Mouse (Mus musculus) kidney, postnatal 0 days (tissue): Measurements from ENCODE around the gene Acacb. TPM values are rescaled to one million over a fixed set of nuclear protein-coding genes. Genes with fewer than 3 reads are reported as not detected.

Experiments used
- ATAC-seq: fragments of 200-750 bp; cut with Nextera tagmentation; replicated peaks from 2 replicates; pipeline ENCODE4 v1.8.0; 2017; ENCODE audit warnings: low read depth, moderate number of reproducible peaks, moderate TSS enrichment, moderate library complexity; ENCODE audit not compliant: low FRiP score
- DNase-seq: peaks from one replicate; pipeline ENCODE4 v3.0.0-alpha.2; 2016; ENCODE audit warnings: low spot score
- H3K27ac ChIP-seq: fragments of 300-500 bp; sonication (generic); 2 replicates; pipeline ENCODE4 v1.5.1; 2014; ENCODE audit warnings: mild to moderate bottlenecking
- H3K27me3 ChIP-seq: fragments of 300-500 bp; sonication (generic); 2 replicates; pipeline ENCODE4 v1.6.1; 2014; ENCODE audit warnings: low read length, mixed read lengths; ENCODE audit not compliant: insufficient read depth
- H3K36me3 ChIP-seq: fragments of 300-500 bp; sonication (generic); 2 replicates; pipeline ENCODE4 v1.6.1; 2014; ENCODE audit warnings: low read length, mixed read lengths; ENCODE audit not compliant: insufficient read depth
- H3K4me1 ChIP-seq: fragments of 300-500 bp; sonication (generic); replicated peaks from 2 replicates; pipeline ENCODE4 v1.6.1; 2014; ENCODE audit warnings: antibody characterized with exemption, low read length, mixed read lengths; ENCODE audit not compliant: insufficient read depth
- H3K4me2 ChIP-seq: fragments of 300-500 bp; sonication (generic); 2 replicates; pipeline ENCODE4 v1.6.1; 2014; ENCODE audit warnings: mild to moderate bottlenecking, low read length, moderate library complexity, mixed read lengths
- H3K4me3 ChIP-seq: fragments of 300-500 bp; sonication (generic); replicated peaks from 2 replicates; pipeline ENCODE4 v1.5.1; 2014; ENCODE audit warnings: low read depth, low read length
- H3K9ac ChIP-seq: fragments of 300-500 bp; sonication (generic); 2 replicates; pipeline ENCODE4 v1.6.1; 2014; ENCODE audit warnings: low read depth, low read length
- H3K9me3 ChIP-seq: fragments of 300-500 bp; sonication (generic); replicated peaks from 2 replicates; pipeline ENCODE4 v1.6.1; 2016; ENCODE audit warnings: low read length, inconsistent platforms, mixed read lengths
- CTCF ChIP-seq: IDR thresholded peaks from 2 replicates; pipeline ENCODE4 v1.5.1; 2016; ENCODE audit warnings: antibody characterized with exemption, low read depth, mild to moderate bottlenecking, moderate library complexity
- WGBS: fragments of 180-500 bp; shearing (Covaris S2); extraction: QIAGEN DNeasy Blood & Tissue Kit; methylation state at CpG from one replicate; pipeline ENCODE4 v1.1.7; 2014; 5-methylcytosine and 5-hydroxymethylcytosine counted together
- polyA plus RNA-seq: library from polyadenylated mRNA; unstranded; fragments of >200 nt; fragmentation: Nextera tagmentation; extraction: Ambion mirVana; gene quantifications from 2 replicates; pipeline ENCODE4 v1.2.1, GENCODE M21; 2015

Acacb gene
- polyA plus RNA-seq, 1 experiment from 2014 or later: 4.4 TPM

- no peak for DNase-seq
- TF ChIP-seq CTCF: no peak
These were observed 142.5 kb downstream of the Acacb start, which contains the start of gene Myo1h for GRCm38 (mm10) chr5:114288874-114289273. TSS of gene Myo1h (plus strand) at chr5:114289166.

GRCm38 (mm10) chr5:114290004-114290403 is 143.7 kb downstream of the Acacb start:
- TF ChIP-seq CTCF: no peak
- no peaks in the 10 kb centered on the region for H3K9me3 ChIP-seq
- WGBS: 62% methylated on average over 3 of the region's 3 CpGs
- no peak overlapping the region for H3K27ac ChIP-seq
- no peak for ATAC-seq
- no peak overlapping the region for H3K4me3 ChIP-seq
- H3K4me1 ChIP-seq: no peaks in the 10 kb centered on the region
- no peaks in the 10 kb centered on the region for H3K36me3 ChIP-seq
- H3K4me2 ChIP-seq: no peak overlapping the region
- no peak for DNase-seq
- H3K9ac ChIP-seq: no peak overlapping the region
- H3K27me3 ChIP-seq: no peaks in the 10 kb centered on the region

More at GRCm38 (mm10) chr5:114288874-114289273, 142.5 kb downstream of the Acacb start, which contains the start of gene Myo1h:
- WGBS: 28% methylated on average over 13 of the region's 13 CpGs
- H3K9ac ChIP-seq: no peak within 1 kb of the TSS
- H3K27ac ChIP-seq: no peak within 1 kb of the TSS
- H3K27me3 ChIP-seq: no peaks in the 10 kb centered on the region
- H3K4me3 ChIP-seq: no peak within 1 kb of the TSS
- ATAC-seq: peak; percentile 37; the same call in 1 of the 2 replicates
- no peaks in the 10 kb centered on the region for H3K9me3 ChIP-seq
- peak within 1 kb of the TSS; percentile 13; the same call in 1 of the 2 replicates for H3K4me2 ChIP-seq
- no peaks in the 10 kb centered on the region for H3K36me3 ChIP-seq
- H3K4me1 ChIP-seq: no peaks in the 10 kb centered on the region

- no peak for ATAC-seq
- peak; percentile 34 for DNase-seq
- no peaks in the 10 kb centered on the region for H3K4me1 ChIP-seq
- peak; percentile 40; the same call in 1 of the 2 replicates for TF ChIP-seq CTCF
- 28% methylated on average over 22 of the region's 22 CpGs for WGBS
- no peak overlapping the region for H3K4me3 ChIP-seq
- no peak overlapping the region for H3K27ac ChIP-seq
- no peak overlapping the region for H3K4me2 ChIP-seq
- no peaks in the 10 kb centered on the region for H3K36me3 ChIP-seq
- no peaks in the 10 kb centered on the region for H3K27me3 ChIP-seq
- no peak overlapping the region for H3K9ac ChIP-seq
- H3K9me3 ChIP-seq: no peaks in the 10 kb centered on the region
These were observed 150.6 kb downstream of the Acacb start for GRCm38 (mm10) chr5:114296693-114297631.

- no peak for DNase-seq
- H3K9ac ChIP-seq: no peak overlapping the region
These were observed 152.0 kb downstream of the Acacb start for GRCm38 (mm10) chr5:114298212-114298894.

GRCm38 (mm10) chr5:114299156-114299855 is 153.0 kb downstream of the Acacb start:
- Histone ChIP-seq H3K27me3 (no peaks in the 10 kb centered on the region), H3K4me3 (no peak overlapping the region), H3K27ac (no peak overlapping the region), H3K4me1 (no peaks in the 10 kb centered on the region), H3K9ac (no peak overlapping the region), H3K36me3 (no peaks in the 10 kb centered on the region), H3K4me2 (no peak overlapping the region), H3K9me3 (no peaks in the 10 kb centered on the region)
- no peak for TF ChIP-seq CTCF
- 58% methylated on average over 22 of the region's 22 CpGs for WGBS
- no peak for DNase-seq
- no peak for ATAC-seq

More at GRCm38 (mm10) chr5:114298212-114298894, 152.0 kb downstream of the Acacb start:
- H3K27me3 ChIP-seq: no peaks in the 10 kb centered on the region
- TF ChIP-seq CTCF: no peak
- H3K36me3 ChIP-seq: no peaks in the 10 kb centered on the region
- no peak overlapping the region for H3K4me2 ChIP-seq
- H3K9me3 ChIP-seq: no peaks in the 10 kb centered on the region
- H3K27ac ChIP-seq: no peak overlapping the region
- H3K4me1 ChIP-seq: no peaks in the 10 kb centered on the region
- no peak for ATAC-seq
- 55% methylated on average over 18 of the region's 18 CpGs for WGBS
- no peak overlapping the region for H3K4me3 ChIP-seq
